Mouse (Mus musculus) MEL (cell line): ENCODE data around the gene Acin1. TPM values are rescaled to one million over a fixed set of nuclear protein-coding genes. Genes with fewer than 3 reads are reported as not detected.

Experiments used
- DNase-seq: peaks from one replicate; pipeline ENCODE4 v3.0.0; 2011; ENCODE audit warnings: low read depth, low spot score
- H3K27ac ChIP-seq: 2 replicates; pipeline ENCODE4 v1.5.1; 2012; ENCODE audit warnings: low read depth, mild to moderate bottlenecking, control low read depth, low read length, moderate library complexity; ENCODE audit not compliant: control insufficient read depth
- H3K27me3 ChIP-seq, 2 experiments: fragments of 150-350 bp in 1 of 2; sonication (generic) in 1 of 2; 2 replicates each; pipeline ENCODE4 v1.6.1; 2012; ENCODE audit warnings: low read length in 2 of 2, mild to moderate bottlenecking in 2 of 2, improper control_type of control experiment in 1 of 2, moderate library complexity in 1 of 2; ENCODE audit not compliant: insufficient read depth in 2 of 2, control insufficient read depth in 1 of 2
- H3K36me3 ChIP-seq, 2 experiments: 2 replicates each; pipeline ENCODE4 v1.6.1; 2012 to 2014; ENCODE audit warnings: low read length in 2 of 2, improper control_type of control experiment in 1 of 2, inconsistent platforms in 1 of 2, mild to moderate bottlenecking in 1 of 2; ENCODE audit not compliant: insufficient read depth in 2 of 2, control insufficient read depth in 1 of 2
- H3K4me1 ChIP-seq, 2 experiments: fragments of 150-350 bp in 1 of 2; sonication (generic) in 1 of 2; 2 replicates each; pipeline ENCODE4 v1.6.1; 2012; ENCODE audit warnings: low read length in 2 of 2, improper control_type of control experiment in 1 of 2, mild to moderate bottlenecking in 1 of 2; ENCODE audit not compliant: insufficient read depth in 2 of 2, control insufficient read depth in 1 of 2
- H3K4me3 ChIP-seq, 2 experiments: fragments of 150-350 bp in 1 of 2; sonication (generic) in 1 of 2; 2 replicates each; pipeline ENCODE4 v1.5.1; 2012; ENCODE audit warnings: low read depth in 2 of 2, low read length in 2 of 2, mild to moderate bottlenecking in 2 of 2, moderate library complexity in 2 of 2, control low read depth in 1 of 2, improper control_type of control experiment in 1 of 2; ENCODE audit not compliant: control insufficient read depth in 1 of 2, insufficient read depth in 1 of 2
- H3K79me2 ChIP-seq: 2 replicates; pipeline ENCODE4 v1.6.1; 2012; ENCODE audit warnings: mild to moderate bottlenecking, low read length, moderate library complexity; ENCODE audit not compliant: control insufficient read depth, poor library complexity, insufficient read depth
- H3K9ac ChIP-seq: 2 replicates; pipeline ENCODE4 v1.6.1; 2012; ENCODE audit warnings: low read depth, mild to moderate bottlenecking, control low read depth, low read length, moderate library complexity; ENCODE audit not compliant: control insufficient read depth, poor library complexity, severe bottlenecking
- H3K9me3 ChIP-seq: fragments of 150-350 bp; sonication (generic); replicated peaks from 2 replicates; pipeline ENCODE4 v1.6.1; 2012; ENCODE audit warnings: mild to moderate bottlenecking, low read length, improper control_type of control experiment, moderate library complexity; ENCODE audit not compliant: insufficient read depth
- BHLHE40 ChIP-seq: IDR thresholded peaks from 2 replicates; pipeline ENCODE4 v1.6.1; 2012; ENCODE audit warnings: low read depth, mild to moderate bottlenecking, inconsistent platforms, low read length, improper control_type of control experiment, borderline replicate concordance
- CHD2 ChIP-seq: IDR thresholded peaks from 2 replicates; pipeline ENCODE4 v1.6.1; 2011; ENCODE audit warnings: low read length, improper control_type of control experiment
- CTCF ChIP-seq, 3 experiments: IDR thresholded peaks in 2 of 3; conservative IDR thresholded peaks in 1 of 3; 2 replicates each; pipeline ENCODE4 v1.5.1; 2011 to 2012; ENCODE audit warnings: low read length in 3 of 3, low read depth in 2 of 3, mild to moderate bottlenecking in 2 of 3, improper control_type of control experiment in 1 of 3, inconsistent platforms in 1 of 3, mixed read lengths in 1 of 3, moderate library complexity in 1 of 3; ENCODE audit not compliant: control insufficient read depth in 1 of 3, insufficient read depth in 1 of 3, poor library complexity in 1 of 3, severe bottlenecking in 1 of 3
- E2F4 ChIP-seq: IDR thresholded peaks from 2 replicates; pipeline ENCODE4 v1.6.1; 2011; ENCODE audit warnings: low read depth, low read length, improper control_type of control experiment, borderline replicate concordance
- ELF1 ChIP-seq: IDR thresholded peaks from 2 replicates; pipeline ENCODE4 v1.6.1; 2014; ENCODE audit warnings: low read depth, mild to moderate bottlenecking, inconsistent platforms, low read length, improper control_type of control experiment, moderate library complexity
- EP300 ChIP-seq, 2 experiments: IDR thresholded peaks; 2 replicates each; pipeline ENCODE4 v1.6.1; 2011; ENCODE audit warnings: improper control_type of control experiment in 2 of 2, low read length in 2 of 2, low read depth in 1 of 2, mild to moderate bottlenecking in 1 of 2
- ETS1 ChIP-seq: IDR thresholded peaks from 2 replicates; pipeline ENCODE4 v1.6.1; 2012; ENCODE audit warnings: low read depth, mild to moderate bottlenecking, inconsistent platforms, low read length, improper control_type of control experiment, moderate library complexity
- GABPA ChIP-seq: IDR thresholded peaks from 2 replicates; pipeline ENCODE4 v1.6.1; 2012; ENCODE audit warnings: low read depth, mild to moderate bottlenecking, inconsistent platforms, low read length, improper control_type of control experiment, moderate library complexity
- GATA1 ChIP-seq: IDR thresholded peaks from 2 replicates; pipeline ENCODE4 v1.6.1; 2011; ENCODE audit warnings: low read depth, low read length, improper control_type of control experiment
- HCFC1 ChIP-seq: IDR thresholded peaks from 2 replicates; pipeline ENCODE4 v1.6.1; 2012; ENCODE audit warnings: low read depth, mild to moderate bottlenecking, inconsistent platforms, low read length, improper control_type of control experiment, moderate library complexity
- KAT2A ChIP-seq: conservative IDR thresholded peaks from 2 replicates; pipeline ENCODE4 v1.6.1; 2012; ENCODE audit warnings: low read depth, low read length, improper control_type of control experiment, inconsistent platforms
- MAX ChIP-seq: IDR thresholded peaks from 2 replicates; pipeline ENCODE4 v1.6.1; 2011; ENCODE audit warnings: low read length, improper control_type of control experiment
- MAZ ChIP-seq: IDR thresholded peaks from 2 replicates; pipeline ENCODE4 v1.6.1; 2012; ENCODE audit warnings: low read depth, mild to moderate bottlenecking, inconsistent platforms, low read length, improper control_type of control experiment
- MEF2A ChIP-seq: IDR thresholded peaks from 2 replicates; pipeline ENCODE4 v1.6.1; 2014; ENCODE audit warnings: low read depth, mild to moderate bottlenecking, inconsistent platforms, low read length, improper control_type of control experiment; ENCODE audit not compliant: poor library complexity, insufficient replicate concordance, severe bottlenecking; ENCODE audit errors: extremely low read depth
- MXI1 ChIP-seq: IDR thresholded peaks from 2 replicates; pipeline ENCODE4 v1.6.1; 2011; ENCODE audit warnings: mild to moderate bottlenecking, low read depth, low read length, improper control_type of control experiment
- MYB ChIP-seq: IDR thresholded peaks from 2 replicates; pipeline ENCODE4 v1.6.1; 2011; ENCODE audit warnings: mild to moderate bottlenecking, low read depth, low read length, improper control_type of control experiment
- MYC ChIP-seq: IDR thresholded peaks from 2 replicates; pipeline ENCODE4 v1.6.1; 2011; ENCODE audit warnings: low read depth, mild to moderate bottlenecking, low read length, improper control_type of control experiment, moderate library complexity
- NELFE ChIP-seq: IDR thresholded peaks from 2 replicates; pipeline ENCODE4 v1.6.1; 2011; ENCODE audit warnings: low read depth, low read length, improper control_type of control experiment
- NRF1 ChIP-seq: IDR thresholded peaks from 2 replicates; pipeline ENCODE4 v1.6.1; 2014; ENCODE audit warnings: low read depth, mild to moderate bottlenecking, inconsistent platforms, low read length, improper control_type of control experiment, moderate library complexity; ENCODE audit not compliant: poor library complexity, insufficient read depth, severe bottlenecking
- POLR2A ChIP-seq, 2 experiments: IDR thresholded peaks; 2 replicates each; pipeline ENCODE4 v1.6.1; 2011 to 2012; ENCODE audit warnings: low read length in 2 of 2, mild to moderate bottlenecking in 2 of 2, control low read depth in 1 of 2, improper control_type of control experiment in 1 of 2, low read depth in 1 of 2, moderate library complexity in 1 of 2; ENCODE audit not compliant: control insufficient read depth in 1 of 2, insufficient read depth in 1 of 2, poor library complexity in 1 of 2
- POLR2AphosphoS2 ChIP-seq: IDR thresholded peaks from 2 replicates; pipeline ENCODE4 v1.6.1; 2011; ENCODE audit warnings: low read length, improper control_type of control experiment
- POLR2AphosphoS5 ChIP-seq: IDR thresholded peaks from 2 replicates; pipeline ENCODE4 v1.6.1; 2012; ENCODE audit warnings: low read depth, borderline replicate concordance, mild to moderate bottlenecking, inconsistent platforms, low read length, moderate library complexity, mixed read lengths
- RAD21 ChIP-seq: IDR thresholded peaks from 2 replicates; pipeline ENCODE4 v1.6.1; 2011; ENCODE audit warnings: mild to moderate bottlenecking, low read depth, low read length, improper control_type of control experiment
- RCOR1 ChIP-seq: IDR thresholded peaks from 2 replicates; pipeline ENCODE4 v1.6.1; 2012; ENCODE audit warnings: low read depth, mild to moderate bottlenecking, inconsistent platforms, low read length, improper control_type of control experiment
- SIN3A ChIP-seq: IDR thresholded peaks from 2 replicates; pipeline ENCODE4 v1.6.1; 2012; ENCODE audit warnings: low read length, improper control_type of control experiment, inconsistent platforms
- SMC3 ChIP-seq: IDR thresholded peaks from 2 replicates; pipeline ENCODE4 v1.6.1; 2011; ENCODE audit warnings: low read depth, low read length, improper control_type of control experiment
- TAL1 ChIP-seq: IDR thresholded peaks from 2 replicates; pipeline ENCODE4 v1.6.1; 2012; ENCODE audit warnings: mild to moderate bottlenecking, inconsistent platforms, low read length, moderate library complexity, mixed read lengths
- TBP ChIP-seq: IDR thresholded peaks from 2 replicates; pipeline ENCODE4 v1.8.0; 2011; ENCODE audit warnings: low read depth, low read length, improper control_type of control experiment
- UBTF ChIP-seq: IDR thresholded peaks from 2 replicates; pipeline ENCODE4 v1.6.1; 2012; ENCODE audit warnings: low read depth, mild to moderate bottlenecking, inconsistent platforms, low read length, improper control_type of control experiment, moderate library complexity, borderline replicate concordance; ENCODE audit not compliant: insufficient read depth
- USF1 ChIP-seq: IDR thresholded peaks from 2 replicates; pipeline ENCODE4 v1.6.1; 2014; ENCODE audit warnings: low read depth, mild to moderate bottlenecking, inconsistent platforms, low read length, improper control_type of control experiment, moderate library complexity
- USF2 ChIP-seq, 2 experiments: IDR thresholded peaks; 2 replicates each; pipeline ENCODE4 v1.6.1; 2011 to 2012; ENCODE audit warnings: improper control_type of control experiment in 2 of 2, low read length in 2 of 2, borderline replicate concordance in 1 of 2, inconsistent platforms in 1 of 2, low read depth in 1 of 2, mild to moderate bottlenecking in 1 of 2; ENCODE audit not compliant: insufficient read depth in 1 of 2
- ZC3H11A ChIP-seq: IDR thresholded peaks from 2 replicates; pipeline ENCODE4 v1.6.1; 2012; ENCODE audit warnings: low read depth, mild to moderate bottlenecking, inconsistent platforms, low read length, improper control_type of control experiment
- ZKSCAN1 ChIP-seq: IDR thresholded peaks from 2 replicates; pipeline ENCODE4 v1.6.1; 2012; ENCODE audit warnings: low read depth, mild to moderate bottlenecking, inconsistent platforms, low read length, improper control_type of control experiment, moderate library complexity
- ZMIZ1 ChIP-seq: IDR thresholded peaks from 2 replicates; pipeline ENCODE4 v1.6.1; 2012; ENCODE audit warnings: low read depth, mild to moderate bottlenecking, inconsistent platforms, low read length, improper control_type of control experiment, moderate library complexity
- ZNF384 ChIP-seq: IDR thresholded peaks from 2 replicates; pipeline ENCODE4 v1.6.1; 2012; ENCODE audit warnings: low read depth, mild to moderate bottlenecking, inconsistent platforms, low read length, improper control_type of control experiment
- polyA plus RNA-seq, 2 experiments: library from polyadenylated mRNA; stranded (reverse) in 1 of 2; unstranded in 1 of 2; fragments of >175 nt in 1 of 2; fragments of >200 nt in 1 of 2; gene quantifications; 2 replicates each; pipeline versions ENCODE4 v1.2.1 to v1.2.4; 2012; ENCODE audit warnings: low replicate concordance in 2 of 2, low read depth in 1 of 2; ENCODE audit not compliant: insufficient read length in 2 of 2, insufficient read depth in 1 of 2, missing spikeins in 1 of 2
- total RNA-seq: library from RNA; depleted of rRNA; stranded (reverse); fragments of 300-350 nt; gene quantifications from 2 replicates; pipeline ENCODE4 v1.2.3, GENCODE M21; 2012

Acin1 gene
- total and polyA plus RNA-seq, 3 experiments, result 103 to 248 (median 115) TPM

- Histone ChIP-seq H3K27ac (peak overlapping the region; percentile 18), H3K9me3 (no peaks in the 10 kb centered on the region), H3K36me3 (peaks cover 0 to 2% of the 10 kb centered on the region in 2 experiments; a peak in 1 of 4 replicates), H3K9ac (peak overlapping the region; percentile 8), H3K27me3 (no peaks in the 10 kb centered on the region), H3K4me1 (peaks cover 0 to 18% of the 10 kb centered on the region in 2 experiments; a peak in 2 of 4 replicates), H3K79me2 (no peaks in the 10 kb centered on the region), H3K4me3 (peak overlapping the region; percentile 32 to 50)
- peak; percentile 92 for DNase-seq
- TF ChIP-seq HCFC1 (no peak), ELF1 (no peak; the same call in 1 of the 2 replicates), E2F4 (no peak), POLR2AphosphoS2 (no peak), TBP (no peak), MAZ (no peak), EP300 (IDR thresholded peaks at IDR 0.05; ENCODE audit: low read depth in 1 of 2, low read length in 2 of 2) (no peak), GABPA (no peak), BHLHE40 (no peak), RCOR1 (no peak), ZNF384 (no peak), RAD21 (peak; percentile 99), ZKSCAN1 (no peak), SMC3 (peak; percentile 100), ETS1 (no peak), KAT2A (no peak), MAX (no peak), USF1 (no peak), UBTF (no peak), POLR2AphosphoS5 (no peak), NELFE (no peak), MYB (no peak), MXI1 (peak; percentile 52; the same call in 1 of the 2 replicates), TAL1 (no peak), GATA1 (0 out of 2 replicates have a peak, but pooled peaks have one; percentile 29), CTCF (IDR thresholded peaks at IDR 0.05 in 2 of 3, conservative IDR thresholded peaks at IDR 0.05 in 1 of 3; ENCODE audit: control insufficient read depth in 1 of 3, insufficient read depth in 1 of 3, low read depth in 2 of 3, low read length in 3 of 3, poor library complexity in 1 of 3, severe bottlenecking in 1 of 3) (peak; percentile 78 to 100 (median 92)), ZC3H11A (peak; percentile 100), SIN3A (peak; percentile 85), CHD2 (no peak), MYC (peak; percentile 46; the same call in 1 of the 2 replicates), USF2 (IDR thresholded peaks at IDR 0.05; ENCODE audit: borderline replicate concordance in 1 of 2, insufficient read depth in 1 of 2, low read depth in 1 of 2, low read length in 2 of 2) (no peak), MEF2A (no peak), POLR2A (IDR thresholded peaks at IDR 0.05; ENCODE audit: control insufficient read depth in 1 of 2, insufficient read depth in 1 of 2, low read depth in 1 of 2, low read length in 2 of 2, poor library complexity in 1 of 2) (no peak), NRF1 (no peak), ZMIZ1 (no peak)
Observed at GRCm38 (mm10) chr14:54714121-54714520, 27.4 kb upstream of the Acin1 start.
